Mouse (Mus musculus) heart, postnatal 0 days (tissue): Measurements from ENCODE around the gene Atad5. TPM values are rescaled to one million over a fixed set of nuclear protein-coding genes. Genes with fewer than 3 reads are reported as not detected.

Source experiments
- ATAC-seq: fragments of 200-750 bp; cut with Nextera tagmentation; 2 replicates; pipeline ENCODE4 v1.8.0; 2017; ENCODE audit warnings: low read depth, moderate number of reproducible peaks, moderate library complexity; ENCODE audit not compliant: insufficient read depth
- DNase-seq: peaks from one replicate; pipeline ENCODE4 v3.0.0-alpha.2; 2016; ENCODE audit warnings: low spot score
- H3K27ac ChIP-seq: fragments of 300-500 bp; sonication (generic); 2 replicates; pipeline ENCODE4 v1.5.1; 2014; ENCODE audit warnings: low read depth, mild to moderate bottlenecking
- H3K27me3 ChIP-seq: fragments of 300-500 bp; sonication (generic); 2 replicates; pipeline ENCODE4 v1.6.1; 2014; ENCODE audit warnings: low read length, mixed read lengths; ENCODE audit not compliant: control insufficient read depth, insufficient read depth
- H3K36me3 ChIP-seq: fragments of 300-500 bp; sonication (generic); replicated peaks from 2 replicates; pipeline ENCODE4 v1.6.1; 2014; ENCODE audit warnings: low read length, mixed read lengths; ENCODE audit not compliant: control insufficient read depth, insufficient read depth
- H3K4me1 ChIP-seq: fragments of 300-500 bp; sonication (generic); 2 replicates; pipeline ENCODE4 v1.6.1; 2014; ENCODE audit warnings: antibody characterized with exemption; ENCODE audit not compliant: control insufficient read depth, insufficient read depth
- H3K4me2 ChIP-seq: fragments of 300-500 bp; sonication (generic); 2 replicates; pipeline ENCODE4 v1.6.1; 2014; ENCODE audit warnings: low read depth, mild to moderate bottlenecking, low read length, moderate library complexity
- H3K4me3 ChIP-seq: fragments of 300-500 bp; sonication (generic); 2 replicates; pipeline ENCODE4 v1.5.1; 2014; ENCODE audit warnings: low read depth, low read length
- H3K9ac ChIP-seq: fragments of 300-500 bp; sonication (generic); replicated peaks from 2 replicates; pipeline ENCODE4 v1.6.1; 2014; ENCODE audit warnings: low read depth, low read length, mixed read lengths
- H3K9me3 ChIP-seq: fragments of 300-500 bp; sonication (generic); replicated peaks from 2 replicates; pipeline ENCODE4 v1.6.1; 2016; ENCODE audit warnings: low read length; ENCODE audit not compliant: control insufficient read depth
- CTCF ChIP-seq: IDR thresholded peaks from 2 replicates; pipeline ENCODE4 v1.5.1; 2016; ENCODE audit warnings: antibody characterized with exemption, control low read depth, low read depth
- EP300 ChIP-seq: IDR thresholded peaks from 2 replicates; pipeline ENCODE4 v1.6.1; 2016; ENCODE audit warnings: antibody characterized with exemption, low read depth
- WGBS: fragments of 180-500 bp; shearing (Covaris S2); extraction: QIAGEN DNeasy Blood & Tissue Kit; methylation state at CpG from one replicate; pipeline ENCODE4 v1.1.7; 2014; 5-methylcytosine and 5-hydroxymethylcytosine counted together
- polyA plus RNA-seq: library from polyadenylated mRNA; unstranded; fragments of >200 nt; fragmentation: Nextera tagmentation; extraction: Ambion mirVana; gene quantifications from 2 replicates; pipeline ENCODE4 v1.2.1, GENCODE M21; 2015
- total RNA-seq: library from RNA; depleted of rRNA; stranded (reverse); fragments of >200 nt; gene quantifications from 2 replicates; pipeline ENCODE4 v1.2.3, GENCODE M21; 2014; ENCODE audit warnings: low replicate concordance

Gene Atad5
- total and polyA plus RNA-seq, 2 experiments from 2014 or later, result 1.5 to 4.2 TPM

DNA sequence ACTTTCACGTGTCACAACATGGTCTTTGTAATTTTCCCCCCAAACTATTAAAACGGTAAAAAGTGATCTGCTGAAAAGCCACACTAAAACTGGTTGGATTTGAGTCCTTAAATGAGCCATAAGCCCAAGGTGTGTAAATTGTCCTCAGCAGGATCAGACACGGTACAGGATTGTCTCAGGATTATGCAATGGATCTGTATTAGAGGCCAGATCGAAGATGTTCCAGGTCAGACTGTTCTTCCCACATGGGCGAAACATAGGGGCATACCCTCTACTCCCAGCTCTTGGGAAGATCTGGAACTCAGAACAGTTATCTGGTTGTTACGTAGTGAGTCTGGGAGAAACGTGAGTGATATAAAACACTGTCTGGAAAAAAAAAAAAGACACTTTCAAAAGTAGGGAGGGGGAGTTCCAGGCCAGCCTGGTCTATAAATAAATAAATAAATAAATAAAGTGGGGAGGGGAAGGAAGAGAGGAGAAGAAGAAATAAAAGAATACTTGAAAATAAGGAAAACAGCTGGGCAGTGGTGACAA lies 7.3 kb upstream of the Atad5 start:
- ATAC-seq (no peak), DNase-seq (no peak)
- Histone ChIP-seq H3K9me3 (no peaks in the 10 kb centered on the region), H3K9ac (no peak overlapping the region), H3K27me3 (no peaks in the 10 kb centered on the region), H3K4me3 (no peak overlapping the region), H3K4me2 (no peak overlapping the region), H3K4me1 (peaks cover 6% of the 10 kb centered on the region; the same call in 1 of the 2 replicates), H3K36me3 (0 out of 2 replicates have a peak, but pooled peaks cover 2% of the 10 kb centered on the region), H3K27ac (peak overlapping the region; percentile 89)
- WGBS, result 68% methylated on average over 7 of the region's 7 CpGs
- TF ChIP-seq CTCF (no peak), EP300 (no peak)

GRCm38 (mm10) chr11:80085356-80086055 lies 3.7 kb upstream of the Atad5 start:
- DNase-seq (no peak), ATAC-seq (no peak)
- 67% methylated on average over 6 of the region's 6 CpGs for WGBS
- no peak overlapping the region for H3K4me3 ChIP-seq
- H3K36me3 ChIP-seq, result no peaks in the 10 kb centered on the region
- no peaks in the 10 kb centered on the region for H3K9me3 ChIP-seq
- no peak overlapping the region for H3K27ac ChIP-seq
- no peaks in the 10 kb centered on the region for H3K27me3 ChIP-seq
- no peak overlapping the region for H3K9ac ChIP-seq
- H3K4me1 ChIP-seq, result peaks cover 6% of the 10 kb centered on the region; the same call in 1 of the 2 replicates
- H3K4me2 ChIP-seq, result no peak overlapping the region
- TF ChIP-seq EP300 (no peak), CTCF (no peak)

GRCm38 (mm10) chr11:80086844-80087243 lies 2.4 kb upstream of the Atad5 start:
- WGBS, result 15% methylated on average over 5 of the region's 5 CpGs

GRCm38 (mm10) chr11:80089817-80090214 lies 616 bp downstream of the Atad5 start:
- peak overlapping the region; percentile 84 for H3K4me2 ChIP-seq
- peak overlapping the region; percentile 84 for H3K4me3 ChIP-seq
- no peak for DNase-seq
- no peaks in the 10 kb centered on the region for H3K9me3 ChIP-seq
- no peak for ATAC-seq
- no peaks in the 10 kb centered on the region for H3K36me3 ChIP-seq
- H3K27me3 ChIP-seq, result no peaks in the 10 kb centered on the region
- peak overlapping the region; percentile 86 for H3K9ac ChIP-seq
- H3K27ac ChIP-seq, result no peak overlapping the region
- peaks cover 6% of the 10 kb centered on the region; the same call in 1 of the 2 replicates for H3K4me1 ChIP-seq
- 1% methylated on average over 14 of the region's 14 CpGs for WGBS
- no peak; the same call in 1 of the 2 replicates for TF ChIP-seq CTCF
- no peak for TF ChIP-seq EP300

More at GRCm38 (mm10) chr11:80086844-80087243, 2.4 kb upstream of the Atad5 start:
- Histone ChIP-seq H3K9me3 (no peaks in the 10 kb centered on the region), H3K4me3 (no peak overlapping the region), H3K9ac (no peak overlapping the region), H3K4me1 (peaks cover 6% of the 10 kb centered on the region; the same call in 1 of the 2 replicates), H3K4me2 (no peak overlapping the region), H3K27me3 (no peaks in the 10 kb centered on the region), H3K27ac (no peak overlapping the region), H3K36me3 (no peaks in the 10 kb centered on the region)
- DNase-seq, result peak; percentile 77
- TF ChIP-seq CTCF, result peak; percentile 82
- no peak for TF ChIP-seq EP300
- ATAC-seq, result peak; percentile 78

DNA sequence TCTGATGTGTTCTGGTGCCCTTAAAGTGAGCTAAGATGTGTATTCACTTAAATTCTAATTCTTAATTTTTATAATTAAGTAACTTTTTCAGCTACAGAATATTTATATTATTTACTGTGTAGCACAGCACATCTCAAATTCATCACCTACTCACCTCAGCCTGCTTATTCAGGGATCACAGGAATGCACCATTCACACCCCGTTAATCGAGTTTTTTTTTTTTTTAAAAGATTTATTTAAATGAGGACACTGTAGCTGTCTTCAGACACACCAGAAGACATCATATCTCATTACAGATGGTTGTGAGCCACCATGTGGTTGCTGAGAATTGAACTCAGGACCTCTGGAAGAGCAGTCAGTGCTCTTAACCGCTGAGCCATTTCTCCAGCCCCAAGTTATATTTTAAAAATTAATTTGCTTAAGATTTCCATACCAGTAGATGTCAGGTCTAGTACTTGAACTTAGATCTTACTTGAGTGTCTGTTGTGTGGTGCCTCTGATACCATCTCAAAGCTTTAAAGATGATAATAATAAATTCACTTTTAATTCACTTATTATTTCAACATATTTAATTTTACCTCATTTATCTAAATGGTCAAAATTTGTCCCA lies 1.5 kb downstream of the Atad5 start:
- TF ChIP-seq EP300 (no peak), CTCF (no peak)
- no peak for ATAC-seq

More for the DNA sequence above, 1.5 kb downstream of the Atad5 start:
- peak overlapping the region; percentile 84 for H3K4me2 ChIP-seq
- WGBS, result 49% methylated on average over 3 of the region's 3 CpGs
- no peak for DNase-seq
- H3K4me1 ChIP-seq, result peaks cover 6% of the 10 kb centered on the region; the same call in 1 of the 2 replicates
- no peak overlapping the region for H3K9ac ChIP-seq
- no peaks in the 10 kb centered on the region for H3K9me3 ChIP-seq
- peak overlapping the region; percentile 84; the same call in 1 of the 2 replicates for H3K4me3 ChIP-seq
- H3K27me3 ChIP-seq, result no peaks in the 10 kb centered on the region
- H3K36me3 ChIP-seq, result 0 out of 2 replicates have a peak, but pooled peaks cover 2% of the 10 kb centered on the region
- H3K27ac ChIP-seq, result no peak overlapping the region
